Mouse (Mus musculus) brain, embryonic 14.5 days (tissue): ENCODE data around the gene Dapk1.

ENCODE experiments used
- CTCF ChIP-seq: fragments of 200-500 bp; IDR thresholded peaks from 2 replicates; pipeline ENCODE4 v1.5.1; 2012; ENCODE audit warnings: inconsistent platforms, mild to moderate bottlenecking, moderate library complexity, borderline replicate concordance; ENCODE audit not compliant: insufficient read depth, insufficient read length; ENCODE audit errors: extremely low read depth
- POLR2A ChIP-seq: fragments of 200-500 bp; IDR thresholded peaks from 2 replicates; pipeline ENCODE4 v1.6.1; 2012; ENCODE audit warnings: mild to moderate bottlenecking, inconsistent platforms, borderline replicate concordance; ENCODE audit not compliant: poor library complexity, insufficient read depth, insufficient read length, severe bottlenecking; ENCODE audit errors: extremely low read depth

DNA sequence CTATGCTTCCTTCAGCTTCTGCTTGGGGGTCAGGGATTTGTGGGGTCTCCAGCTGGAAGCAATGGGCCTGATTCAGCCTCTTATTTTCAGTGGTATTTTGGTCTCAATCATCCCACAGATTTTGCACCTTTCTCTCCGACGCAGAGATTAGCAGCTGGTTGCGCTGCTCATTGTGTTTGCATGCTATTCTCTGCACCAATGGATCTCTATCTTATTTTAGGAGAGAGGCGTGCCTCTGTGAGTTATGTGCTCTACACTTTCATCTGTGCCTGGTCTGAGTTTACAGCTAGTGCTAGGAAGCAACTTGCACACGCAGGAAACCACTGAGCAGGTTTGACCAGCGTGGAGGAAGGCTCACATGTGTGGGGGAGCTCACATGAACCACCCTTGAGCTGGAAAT lies 37.4 kb upstream of the Dapk1 start:
- TF ChIP-seq CTCF, result no peak
- TF ChIP-seq POLR2A, result no peak
